Comparison of ENCODE assay signal across 9 mouse cellular contexts in genomic region chr8:84772628-84773027, GRCm38 (mm10). TPM values are rescaled to one million over a fixed set of nuclear protein-coding genes. Genes with fewer than 3 reads are reported as not detected.
A peak's percentile ranks its signal among the peaks of the same experiment; 100 is the strongest.
DNase-seq lines count a peak whose midpoint lies in the region; ATAC-seq and TF ChIP-seq lines count a peak whose summit lies in the region.
"Had no signal": no experiment of that assay in that cellular context is flagged by ENCODE, and none has a peak within 500 bp of the region (broad histone marks: within the 10 kb centered on the region; RNA-seq: fewer than 3 reads in every experiment).

No protein-coding gene starts in this region.

- no peak overlapping the region for H3K27ac ChIP-seq in kidney, postnatal 0 days
- H3K27ac ChIP-seq in limb, embryonic 14.5 days (replicated peaks; ENCODE audit: low read depth, low read length) = 0 out of 2 replicates have a peak overlapping the region, but pooled peaks have one; percentile 91
- H3K27ac ChIP-seq: neural tube, embryonic 12.5 days had no signal

- no peaks in the 10 kb centered on the region for H3K9me3 ChIP-seq in kidney, postnatal 0 days (replicated peaks; ENCODE audit: low read length)
- no peaks in the 10 kb centered on the region for H3K9me3 ChIP-seq in limb, embryonic 14.5 days (ENCODE audit: control insufficient read depth, low read length)
- H3K9me3 ChIP-seq: neural tube, embryonic 12.5 days had no signal

- peak; percentile 61 to 62 for DNase-seq in cerebellum, postnatal 14 days
- no peak for DNase-seq in cerebellum, adult 8-10 months
- DNase-seq in kidney, postnatal 0 days (ENCODE audit: low spot score) = no peak
- no peak for DNase-seq in kidney, adult 18-20 months
- DNase-seq in cerebellum, postnatal 36 days = peak; percentile 47 to 61
- no peak for DNase-seq in limb, embryonic 14.5 days (ENCODE audit: low spot score)
- no peak for DNase-seq in left cerebral cortex, adult 18-20 months (ENCODE audit: low spot score in 2 of 2)

- 23% methylated on average over 3 of the region's 3 CpGs for WGBS in kidney, postnatal 0 days
- 19% methylated on average over 3 of the region's 3 CpGs for WGBS in limb, embryonic 14.5 days

- no peak overlapping the region for H3K4me3 ChIP-seq in kidney, postnatal 0 days (replicated peaks; ENCODE audit: low read depth, low read length)
- peak overlapping the region; percentile 38 for H3K4me3 ChIP-seq in limb, embryonic 14.5 days (replicated peaks; ENCODE audit: low read length)
- H3K4me3 ChIP-seq: neural tube, embryonic 12.5 days had no signal

- H3K27me3 ChIP-seq in kidney, postnatal 0 days (ENCODE audit: insufficient read depth, low read length) = peaks cover 41% of the 10 kb centered on the region
- H3K27me3 ChIP-seq in limb, embryonic 14.5 days (ENCODE audit: control insufficient read depth, insufficient read depth, low read length) = no peaks in the 10 kb centered on the region

- H3K4me1 ChIP-seq in kidney, postnatal 0 days (replicated peaks; ENCODE audit: insufficient read depth, low read length) = peaks cover 15% of the 10 kb centered on the region
- H3K4me1 ChIP-seq in limb, embryonic 14.5 days (ENCODE audit: control insufficient read depth, insufficient read depth, low read length) = peaks cover 57% of the 10 kb centered on the region

- no peak overlapping the region for H3K9ac ChIP-seq in kidney, postnatal 0 days (ENCODE audit: low read depth, low read length)
- peak overlapping the region; percentile 56; the same call in 1 of the 2 replicates for H3K9ac ChIP-seq in limb, embryonic 14.5 days (ENCODE audit: low read depth, low read length, severe bottlenecking)

- no peak for TF ChIP-seq CTCF in kidney, postnatal 0 days (IDR thresholded peaks at IDR 0.05; ENCODE audit: low read depth)

- ATAC-seq in kidney, postnatal 0 days (replicated peaks; ENCODE audit: low FRiP score, low read depth) = no peak
- ATAC-seq in limb, embryonic 14.5 days (ENCODE audit: low FRiP score, low read depth) = no peak
- no peak for ATAC-seq in granulocyte monocyte progenitor cell, adult 5-6 weeks (replicated peaks; ENCODE audit: poor library complexity, severe bottlenecking)

- no peaks in the 10 kb centered on the region for H3K36me3 ChIP-seq in kidney, postnatal 0 days (ENCODE audit: insufficient read depth, low read length)
- H3K36me3 ChIP-seq in limb, embryonic 14.5 days (ENCODE audit: control insufficient read depth, insufficient read depth, low read length) = peaks cover 48% of the 10 kb centered on the region
- H3K36me3 ChIP-seq: neural tube, embryonic 12.5 days had no signal

- TF ChIP-seq POLR2A in limb, embryonic 14.5 days (IDR thresholded peaks at IDR 0.05; ENCODE audit: borderline replicate concordance, extremely low read depth, insufficient read depth, insufficient read length) = no peak

- 0 out of 2 replicates have a peak overlapping the region, but pooled peaks have one; percentile 10 for H3K4me2 ChIP-seq in kidney, postnatal 0 days (ENCODE audit: low read length)
- H3K4me2 ChIP-seq in limb, embryonic 14.5 days (replicated peaks; ENCODE audit: low read depth, low read length, severe bottlenecking) = peak overlapping the region; percentile 69

RNA-seq across cellular contexts. Expression of gene Nfix, which starts 27.5 kb away (rescaled TPM):
- polyA plus RNA-seq in kidney, postnatal 0 days (2015; fragmentation: Nextera tagmentation; extraction: Ambion mirVana) = 21.1 and 22.3 TPM in 2 replicates
- 81.2 and 97.7 TPM in 2 replicates for polyA plus RNA-seq in limb, embryonic 14.5 days (2012; rRNA removed)
- polyA plus RNA-seq in limb, embryonic 14.5 days (2014; fragmentation: Nextera tagmentation; extraction: Ambion mirVana) = 100 and 108 TPM in 2 replicates
- total RNA-seq in granulocyte monocyte progenitor cell, adult 5-6 weeks (2014; fragmentation: Nextera tagmentation) = 25.7 and 51.2 TPM in 2 replicates
- total RNA-seq in granulocyte monocyte progenitor cell, adult 5-6 weeks (2017) = 9.5 and 12.8 TPM in 2 replicates
- total RNA-seq in left cerebral cortex, adult 18-20 months (2021) = 100 to 1,000 TPM; 291 to 300 TPM

RNA-seq across cellular contexts. Expression of gene G430095P16Rik, which starts 49.8 kb away (rescaled TPM):
- polyA plus RNA-seq in kidney, postnatal 0 days (2015; fragmentation: Nextera tagmentation; extraction: Ambion mirVana) = 1.9 and 2.5 TPM in 2 replicates
- 4.3 and 4.8 TPM in 2 replicates for polyA plus RNA-seq in limb, embryonic 14.5 days (2012; rRNA removed)
- polyA plus RNA-seq in limb, embryonic 14.5 days (2014; fragmentation: Nextera tagmentation; extraction: Ambion mirVana) = 5.7 and 6.0 TPM in 2 replicates
- total RNA-seq in granulocyte monocyte progenitor cell, adult 5-6 weeks (2014; fragmentation: Nextera tagmentation) = 11.0 and 17.9 TPM in 2 replicates
- total RNA-seq in granulocyte monocyte progenitor cell, adult 5-6 weeks (2017) = 4.4 and 4.8 TPM in 2 replicates
- not detected for total RNA-seq in left cerebral cortex, adult 18-20 months (2021)

RNA-seq across cellular contexts. Expression of gene Dand5, which starts 50.0 kb away (rescaled TPM):
- 7.0 and 7.4 TPM in 2 replicates for polyA plus RNA-seq in kidney, postnatal 0 days (2015; fragmentation: Nextera tagmentation; extraction: Ambion mirVana)
- 5.7 and 5.9 TPM in 2 replicates for polyA plus RNA-seq in limb, embryonic 14.5 days (2012; rRNA removed)
- 6.4 and 6.9 TPM in 2 replicates for polyA plus RNA-seq in limb, embryonic 14.5 days (2014; fragmentation: Nextera tagmentation; extraction: Ambion mirVana)
- total RNA-seq in granulocyte monocyte progenitor cell, adult 5-6 weeks (2014; fragmentation: Nextera tagmentation) = 4.1 and 4.7 TPM in 2 replicates
- total RNA-seq in granulocyte monocyte progenitor cell, adult 5-6 weeks (2017) = 3.6 and 3.7 TPM in 2 replicates
- 10 to 100 TPM; 10.2 to 10.8 TPM for total RNA-seq in left cerebral cortex, adult 18-20 months (2021)

RNA-seq across cellular contexts. Expression of gene Gadd45gip1, which starts 58.7 kb away (rescaled TPM):
- 51.0 and 54.3 TPM in 2 replicates for polyA plus RNA-seq in kidney, postnatal 0 days (2015; fragmentation: Nextera tagmentation; extraction: Ambion mirVana)
- 39.8 and 45.6 TPM in 2 replicates for polyA plus RNA-seq in limb, embryonic 14.5 days (2012; rRNA removed)
- polyA plus RNA-seq in limb, embryonic 14.5 days (2014; fragmentation: Nextera tagmentation; extraction: Ambion mirVana) = 43.2 and 44.9 TPM in 2 replicates
- 17.0 and 19.2 TPM in 2 replicates for total RNA-seq in granulocyte monocyte progenitor cell, adult 5-6 weeks (2014; fragmentation: Nextera tagmentation)
- 46.2 and 52.4 TPM in 2 replicates for total RNA-seq in granulocyte monocyte progenitor cell, adult 5-6 weeks (2017)
- 10 to 100 TPM; 26.6 to 28.5 TPM for total RNA-seq in left cerebral cortex, adult 18-20 months (2021)

Comparison
In these comparisons a context has a peak if more than half of its experiments do, and no peak if none do; other contexts are left out.
1. DNase-seq: peak in cerebellum, postnatal 14 days (2 of 2) and cerebellum, postnatal 36 days (2 of 2); none in cerebellum, adult 8-10 months (single experiment), kidney, postnatal 0 days (single experiment), kidney, adult 18-20 months (single experiment), limb, embryonic 14.5 days (single experiment) and left cerebral cortex, adult 18-20 months (0 of 2).
2. RNA of gene Nfix, which starts 27.5 kb away (total RNA-seq): 291 to 300 TPM in left cerebral cortex, adult 18-20 months; 9.5 to 51.2 TPM in granulocyte monocyte progenitor cell, adult 5-6 weeks; every median in the first group is over 4 times any median in the second.
3. RNA of gene G430095P16Rik, which starts 49.8 kb away (total RNA-seq): 4.4 to 17.9 TPM in granulocyte monocyte progenitor cell, adult 5-6 weeks; not detected in left cerebral cortex, adult 18-20 months; every median in the first group is over 4 times any median in the second.